ENCODE assay signal across 15 mouse cellular contexts in genomic region chr1:60861431-60861830, GRCm38 (mm10). TPM values are rescaled to one million over a fixed set of nuclear protein-coding genes. Genes with fewer than 3 reads are reported as not detected.
DNase-seq lines count a peak whose midpoint lies in the region; ATAC-seq and TF ChIP-seq lines count a peak whose summit lies in the region.
"Had no signal": no experiment of that assay in that cellular context is flagged by ENCODE, and none has a peak within 500 bp of the region (broad histone marks: within the 10 kb centered on the region; RNA-seq: fewer than 3 reads in every experiment).

No protein-coding gene starts in this region.

- no peaks in the 10 kb centered on the region for H3K36me3 ChIP-seq in lung, embryonic 14.5 days (ENCODE audit: insufficient read depth)
- no peaks in the 10 kb centered on the region for H3K36me3 ChIP-seq in hindbrain, embryonic 11.5 days (ENCODE audit: control insufficient read depth, insufficient read depth, low read length)
- no peaks in the 10 kb centered on the region for H3K36me3 ChIP-seq in neural tube, embryonic 14.5 days (ENCODE audit: control insufficient read depth, insufficient read depth, low read length)
- H3K36me3 ChIP-seq: embryonic facial prominence, embryonic 15.5 days had no signal

- H3K9ac ChIP-seq in lung, embryonic 14.5 days, result no peak overlapping the region
- H3K9ac ChIP-seq in hindbrain, embryonic 11.5 days (ENCODE audit: low read depth, low read length), result peak overlapping the region; percentile 29; the same call in 1 of the 2 replicates
- peak overlapping the region; percentile 43; the same call in 1 of the 2 replicates for H3K9ac ChIP-seq in neural tube, embryonic 14.5 days (replicated peaks; ENCODE audit: low read depth, low read length)
- H3K9ac ChIP-seq: embryonic facial prominence, embryonic 15.5 days had no signal

- 63% methylated on average over 5 of the region's 5 CpGs for WGBS in lung, embryonic 14.5 days
- WGBS in hindbrain, embryonic 11.5 days, result 58% methylated on average over 5 of the region's 5 CpGs
- WGBS in neural tube, embryonic 14.5 days, result 43% methylated on average over 5 of the region's 5 CpGs

- no peak overlapping the region for H3K4me3 ChIP-seq in lung, embryonic 14.5 days (ENCODE audit: low read depth, low read length)
- H3K4me3 ChIP-seq in hindbrain, embryonic 11.5 days (ENCODE audit: low read depth, low read length), result no peak overlapping the region
- peak overlapping the region; percentile 23; the same call in 1 of the 2 replicates for H3K4me3 ChIP-seq in neural tube, embryonic 14.5 days (ENCODE audit: low read depth, low read length)
- H3K4me3 ChIP-seq: embryonic facial prominence, embryonic 15.5 days had no signal

- no peaks in the 10 kb centered on the region for H3K9me3 ChIP-seq in lung, embryonic 14.5 days (ENCODE audit: low read depth, low read length)
- H3K9me3 ChIP-seq in hindbrain, embryonic 11.5 days (ENCODE audit: control insufficient read depth, low read length), result no peaks in the 10 kb centered on the region
- H3K9me3 ChIP-seq in neural tube, embryonic 14.5 days (ENCODE audit: control insufficient read depth, low read length), result no peaks in the 10 kb centered on the region
- H3K9me3 ChIP-seq: embryonic facial prominence, embryonic 15.5 days had no signal

- TF ChIP-seq CTCF in lung, embryonic 14.5 days (IDR thresholded peaks at IDR 0.05; ENCODE audit: low read depth), result no peak

- no peak for DNase-seq in frontal cortex, postnatal 10 days (ENCODE audit: low spot score in 2 of 2)
- no peak for DNase-seq in lung, embryonic 14.5 days
- no peak for DNase-seq in lung, postnatal 36 days
- no peak for DNase-seq in hindbrain, embryonic 11.5 days (ENCODE audit: low spot score)
- DNase-seq in layer of hippocampus, adult 9-10 months (ENCODE audit: low spot score), result no peak
- DNase-seq in B cell, adult 2 months, result no peak
- DNase-seq: adrenal gland, postnatal 14 days; cerebellum, adult 8-10 months; kidney, adult 9 months; lung, postnatal 4 days had no signal

- 0 out of 2 replicates have a peak overlapping the region, but pooled peaks have one; percentile 38 for H3K4me2 ChIP-seq in lung, embryonic 14.5 days
- no peak overlapping the region for H3K4me2 ChIP-seq in hindbrain, embryonic 11.5 days (replicated peaks; ENCODE audit: low read depth, low read length)
- peak overlapping the region; percentile 46 for H3K4me2 ChIP-seq in neural tube, embryonic 14.5 days (ENCODE audit: low read depth, low read length)

- peak; percentile 36 for ATAC-seq in frontal cortex, adult (ENCODE audit: low TSS enrichment)
- ATAC-seq in lung, embryonic 14.5 days (ENCODE audit: insufficient read depth), result no peak
- ATAC-seq in hindbrain, embryonic 11.5 days (ENCODE audit: low FRiP score), result 0 out of 2 replicates have a peak, but pooled peaks have one; percentile 27
- peak; percentile 16; the same call in 1 of the 2 replicates for ATAC-seq in neural tube, embryonic 14.5 days (ENCODE audit: low read depth)

- no peaks in the 10 kb centered on the region; the same call in 1 of the 2 replicates for H3K4me1 ChIP-seq in lung, embryonic 14.5 days (ENCODE audit: insufficient read depth)
- H3K4me1 ChIP-seq in hindbrain, embryonic 11.5 days (replicated peaks; ENCODE audit: control insufficient read depth, insufficient read depth, low read length), result no peaks in the 10 kb centered on the region
- H3K4me1 ChIP-seq in neural tube, embryonic 14.5 days (ENCODE audit: control insufficient read depth, insufficient read depth, low read length), result peaks cover 9% of the 10 kb centered on the region; the same call in 1 of the 2 replicates

- no peaks in the 10 kb centered on the region for H3K27me3 ChIP-seq in lung, embryonic 14.5 days (ENCODE audit: insufficient read depth, low read length)
- H3K27me3 ChIP-seq in hindbrain, embryonic 11.5 days (ENCODE audit: control insufficient read depth, insufficient read depth, low read length), result no peaks in the 10 kb centered on the region
- H3K27me3 ChIP-seq in neural tube, embryonic 14.5 days (ENCODE audit: control insufficient read depth, insufficient read depth, low read length), result no peaks in the 10 kb centered on the region

- no peak overlapping the region for H3K27ac ChIP-seq in lung, embryonic 14.5 days (ENCODE audit: low read depth)
- no peak overlapping the region for H3K27ac ChIP-seq in hindbrain, embryonic 11.5 days (ENCODE audit: low read depth, low read length)
- H3K27ac ChIP-seq in neural tube, embryonic 14.5 days (ENCODE audit: low read depth, low read length), result peak overlapping the region; percentile 76
- H3K27ac ChIP-seq: embryonic facial prominence, embryonic 15.5 days had no signal

RNA-seq across cellular contexts. Expression of gene Ctla4, which starts 25.4 kb away (rescaled TPM):
- polyA plus RNA-seq in lung, embryonic 14.5 days (2014; fragmentation: Nextera tagmentation; extraction: Ambion mirVana), result not detected in 2 replicates
- polyA plus RNA-seq in hindbrain, embryonic 11.5 days (2014; fragmentation: Nextera tagmentation; extraction: Ambion mirVana), result not detected in 2 replicates
- polyA plus RNA-seq in neural tube, embryonic 14.5 days (2014; fragmentation: Nextera tagmentation; extraction: Ambion mirVana), result not detected in 2 replicates
- polyA plus RNA-seq: embryonic facial prominence, embryonic 15.5 days; gonadal fat pad, adult 2 months; liver, adult 2 months had no signal
